Mouse (Mus musculus) v-Abl transformed pro-B cells (cell line): Measurements from ENCODE around the gene Tmem56.

Experiments used
- in situ Hi-C, 2 experiments: fragments of 400-800 bp; cut with MboI; formaldehyde crosslinking; loops; one replicate each; pipeline ENCODE4 v1.15.1; 2025; ENCODE audit not compliant: unreplicated experiment in 2 of 2

The Tmem56 gene

DNA sequence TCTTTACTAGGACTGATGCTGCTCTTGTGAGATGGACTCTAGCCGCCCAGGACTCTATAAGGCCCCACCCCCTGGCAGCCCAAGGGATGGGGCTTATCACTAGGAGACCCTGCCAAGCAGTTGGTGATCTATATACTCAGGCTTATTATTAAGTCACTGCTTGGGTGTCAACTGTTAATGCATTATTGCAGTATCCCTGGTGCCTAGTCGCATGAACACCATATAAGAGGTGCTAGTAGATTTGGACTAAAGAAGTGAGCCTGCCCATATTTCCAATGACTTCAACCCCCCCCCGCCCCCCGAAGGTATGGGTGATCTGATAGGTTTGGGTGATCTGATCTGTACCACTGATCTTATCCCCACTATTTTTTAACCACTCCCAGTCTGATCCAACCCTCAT, at the start of gene Tmem56:
Gene Tmem56 (minus strand): TSS at position 101 of the 400 bp plus-strand sequence.
- in situ Hi-C loops, result loop anchor here in 1 of 2 experiments (25.0 kb wide), 1 partner anchor 954 kb away; the partner anchor contains the start of gene Gclm

DNA sequence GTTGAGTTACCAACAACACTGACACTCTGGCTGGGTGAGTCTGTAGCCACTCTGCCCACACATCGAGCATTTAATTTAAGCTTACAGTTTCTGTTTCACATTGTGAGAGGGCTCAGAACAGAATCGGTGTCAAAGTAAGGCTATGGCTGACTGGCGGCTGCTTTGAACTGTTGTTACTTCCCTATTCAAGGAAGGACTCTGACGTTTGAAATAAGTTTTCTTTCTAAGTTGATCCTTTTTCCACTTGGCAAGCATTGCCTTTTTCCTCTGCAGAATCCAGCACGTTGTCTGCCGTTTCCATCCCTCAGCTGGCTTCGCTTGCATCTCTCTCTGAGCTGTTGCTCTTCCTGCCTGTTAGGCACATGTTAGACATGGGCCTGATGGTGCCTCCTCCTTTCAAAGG, 47.3 kb upstream of the Tmem56 start:
- in situ Hi-C loops, result loop anchor here in 1 of 2 experiments (5.0 kb wide), 1 partner anchor 42 kb away; no protein-coding TSS in a partner anchor

- in situ Hi-C loops, result loop anchor here in 1 of 2 experiments (5.0 kb wide), 1 partner anchor 43 kb away; no protein-coding TSS in a partner anchor
Observed at GRCm38 (mm10) chr3:121329647-121330046, 46.7 kb upstream of the Tmem56 start.

GRCm38 (mm10) chr3:121327406-121327805, 44.5 kb upstream of the Tmem56 start:
- in situ Hi-C loops, result no loop called here

DNA sequence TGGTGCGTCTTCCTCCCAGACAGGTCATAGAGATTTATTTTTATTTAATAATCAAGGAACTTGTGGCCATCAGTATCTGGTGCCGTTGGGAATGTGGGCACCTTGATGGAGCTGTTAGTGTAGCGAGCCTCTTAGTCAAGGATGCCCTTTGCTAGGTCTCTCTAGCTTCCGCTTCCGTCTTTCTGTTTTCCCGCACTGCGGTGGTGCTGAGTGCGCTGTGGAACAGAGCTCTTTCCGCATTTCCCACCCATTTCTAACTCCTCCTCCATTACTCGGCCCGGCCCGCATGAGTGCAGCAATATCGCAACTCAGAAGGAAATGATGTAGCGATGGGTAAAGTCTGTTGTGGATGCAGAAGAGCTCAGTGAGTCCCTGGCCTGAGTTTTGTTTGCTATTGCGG, 40.5 kb upstream of the Tmem56 start:
- in situ Hi-C loops, result loop anchor here in 1 of 2 experiments (25.0 kb wide), 1 partner anchor 789 kb away; no protein-coding TSS in a partner anchor

DNA sequence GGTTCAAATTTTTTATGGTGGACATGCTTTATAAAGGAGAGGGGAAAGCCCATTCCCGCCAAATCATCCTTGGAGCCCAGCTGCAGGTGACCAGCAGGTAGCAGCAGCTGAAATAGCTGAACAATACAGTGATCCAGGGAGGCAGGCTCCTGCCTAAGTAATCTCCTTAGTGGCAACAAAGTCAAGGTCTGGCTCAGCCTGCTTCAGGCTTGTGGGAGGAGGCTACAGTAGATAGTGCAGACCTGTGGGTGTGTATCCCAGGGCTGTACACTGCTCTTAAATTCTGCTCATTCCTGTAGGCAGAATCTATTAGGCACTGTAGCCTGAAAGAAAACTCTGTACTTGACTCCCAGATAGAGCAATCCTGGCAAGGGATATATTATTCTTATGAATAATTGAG, 38.0 kb upstream of the Tmem56 start:
- in situ Hi-C loops, result loop anchor here in 1 of 2 experiments (25.0 kb wide), 1 partner anchor 791 kb away; no protein-coding TSS in a partner anchor

DNA sequence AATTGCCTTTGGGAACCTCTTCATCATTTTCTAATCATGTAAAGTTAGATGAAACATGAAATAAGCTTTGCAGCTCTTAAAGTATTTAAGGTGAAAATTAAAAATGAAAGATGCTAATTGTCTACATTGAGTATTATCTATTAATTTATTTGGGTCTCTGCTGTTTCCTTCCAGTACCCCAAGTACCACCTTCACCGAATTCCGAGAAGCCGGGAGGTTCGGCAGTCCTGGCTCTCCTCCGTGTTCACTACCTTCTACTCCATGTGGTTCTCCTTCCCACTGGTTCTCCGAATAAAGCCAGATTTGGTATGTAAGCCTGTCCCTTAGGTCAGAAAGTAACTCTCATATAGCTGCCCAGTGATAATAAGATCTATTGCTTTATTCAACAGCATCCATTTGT, 37.0 kb upstream of the Tmem56 start:
- in situ Hi-C loops, result loop anchor here (5.0 to 25.0 kb wide), 3 partner anchors 112 to 792 kb away; no protein-coding TSS in a partner anchor

- in situ Hi-C loops, result loop anchor here (5.0 to 25.0 kb wide), 3 partner anchors 117 to 797 kb away; no protein-coding TSS in a partner anchor
Observed at GRCm38 (mm10) chr3:121315498-121315897, 32.6 kb upstream of the Tmem56 start.

GRCm38 (mm10) chr3:121314149-121314548, 31.3 kb upstream of the Tmem56 start:
- in situ Hi-C loops, result loop anchor here (5.0 to 25.0 kb wide), 2 partner anchors 423 to 798 kb away; no protein-coding TSS in a partner anchor

GRCm38 (mm10) chr3:121312979-121313378, 30.1 kb upstream of the Tmem56 start:
- in situ Hi-C loops, result loop anchor here (5.0 to 25.0 kb wide), 2 partner anchors 424 to 799 kb away; no protein-coding TSS in a partner anchor

DNA sequence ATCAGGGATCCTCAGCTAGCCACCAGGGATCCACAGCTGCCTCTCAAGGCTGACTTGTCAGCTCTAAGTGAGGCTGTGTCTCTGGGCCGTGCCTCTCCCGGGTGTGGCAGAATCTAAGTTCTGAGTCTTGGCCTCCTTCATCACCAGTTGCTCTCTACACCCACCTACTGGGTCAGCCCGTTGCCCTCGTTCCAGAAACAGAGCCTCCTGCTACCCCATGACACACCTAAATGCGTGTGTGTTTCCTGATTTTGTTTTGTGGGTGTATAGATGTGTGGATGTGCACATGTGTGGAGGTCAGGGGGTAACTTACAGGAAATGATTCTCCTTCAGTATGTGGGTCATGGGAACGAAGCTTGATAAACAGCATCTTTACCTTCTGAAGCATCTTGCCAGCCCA, 29.5 kb upstream of the Tmem56 start:
- in situ Hi-C loops, result loop anchor here (5.0 to 25.0 kb wide), 2 partner anchors 425 to 800 kb away; no protein-coding TSS in a partner anchor

GRCm38 (mm10) chr3:121309896-121310714, 27.2 kb upstream of the Tmem56 start:
- in situ Hi-C loops, result loop anchor here (5.0 to 25.0 kb wide), 5 partner anchors 192 to 802 kb away; no protein-coding TSS in a partner anchor

DNA sequence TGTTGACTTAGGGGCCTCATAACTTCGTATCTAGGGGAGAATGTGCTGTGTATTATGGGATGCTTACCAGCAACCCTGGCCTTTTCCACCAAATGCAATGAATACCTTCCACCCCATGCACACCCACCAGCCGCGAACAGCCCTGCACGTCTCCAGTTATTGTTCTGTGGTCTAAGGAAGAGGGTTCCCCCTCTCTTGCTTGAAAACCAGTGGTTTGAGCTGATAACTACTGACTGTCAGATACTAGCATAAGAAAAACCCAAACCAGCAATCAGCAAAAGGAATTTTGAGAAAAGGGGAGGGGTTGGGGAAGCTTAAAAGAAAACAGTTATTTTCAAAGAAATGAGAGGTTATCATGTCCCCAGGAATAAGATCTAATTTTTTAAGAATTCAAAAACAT, 26.5 kb upstream of the Tmem56 start:
- in situ Hi-C loops, result loop anchor here (5.0 to 25.0 kb wide), 5 partner anchors 193 to 803 kb away; no protein-coding TSS in a partner anchor

- in situ Hi-C loops, result loop anchor here (5.0 to 25.0 kb wide), 5 partner anchors 193 to 803 kb away; no protein-coding TSS in a partner anchor
Observed at GRCm38 (mm10) chr3:121308935-121309334, 26.0 kb upstream of the Tmem56 start.

- in situ Hi-C loops, result loop anchor here (5.0 to 25.0 kb wide), 5 partner anchors 195 to 805 kb away; no protein-coding TSS in a partner anchor
Observed at GRCm38 (mm10) chr3:121307532-121308234, 24.8 kb upstream of the Tmem56 start.

DNA sequence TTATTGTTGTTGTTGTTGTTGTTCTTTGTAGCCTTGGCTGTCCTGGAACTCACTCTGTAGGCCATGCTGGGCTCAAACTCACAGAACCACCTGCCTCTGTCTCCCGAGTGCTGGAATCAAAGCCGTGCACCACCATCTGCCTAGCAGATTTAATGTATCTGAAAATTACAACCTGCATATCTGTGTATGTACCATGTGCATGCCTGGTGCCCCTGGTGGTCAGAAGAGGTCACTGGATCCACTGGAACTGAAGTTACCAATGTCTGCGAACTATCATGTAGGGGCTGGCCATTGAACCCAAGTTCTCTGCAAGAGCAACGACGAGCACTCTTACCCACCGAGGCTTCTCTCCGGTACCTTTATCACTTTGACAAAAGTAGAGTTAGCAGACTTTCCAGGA, 23.7 kb upstream of the Tmem56 start:
- in situ Hi-C loops, result loop anchor here (5.0 to 25.0 kb wide), 5 partner anchors 196 to 806 kb away; no protein-coding TSS in a partner anchor

DNA sequence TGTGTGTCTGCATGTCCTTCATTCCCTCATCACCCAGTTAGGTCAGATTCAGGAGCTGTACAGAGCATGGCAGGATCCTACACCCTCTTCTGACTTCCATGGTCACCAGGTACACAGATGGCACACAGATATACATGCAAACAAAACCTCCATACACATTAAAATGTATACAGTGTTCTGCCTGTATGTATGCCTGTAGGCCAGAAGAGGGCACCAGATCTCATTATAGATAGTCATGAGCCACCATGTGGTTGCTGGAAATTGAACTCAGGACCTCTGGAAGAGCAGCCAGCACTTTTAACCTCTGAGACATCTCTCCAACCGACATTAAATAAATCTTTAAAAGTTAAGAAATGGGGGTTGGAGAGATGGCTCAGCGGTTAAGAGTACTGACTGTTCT, 11.3 kb upstream of the Tmem56 start:
- in situ Hi-C loops, result loop anchor here (5.0 to 25.0 kb wide), 3 partner anchors 122 to 943 kb away; partner anchors contain the start of genes Gclm (in 1 of the 2) and Rwdd3 (in 1 of the 2)

DNA sequence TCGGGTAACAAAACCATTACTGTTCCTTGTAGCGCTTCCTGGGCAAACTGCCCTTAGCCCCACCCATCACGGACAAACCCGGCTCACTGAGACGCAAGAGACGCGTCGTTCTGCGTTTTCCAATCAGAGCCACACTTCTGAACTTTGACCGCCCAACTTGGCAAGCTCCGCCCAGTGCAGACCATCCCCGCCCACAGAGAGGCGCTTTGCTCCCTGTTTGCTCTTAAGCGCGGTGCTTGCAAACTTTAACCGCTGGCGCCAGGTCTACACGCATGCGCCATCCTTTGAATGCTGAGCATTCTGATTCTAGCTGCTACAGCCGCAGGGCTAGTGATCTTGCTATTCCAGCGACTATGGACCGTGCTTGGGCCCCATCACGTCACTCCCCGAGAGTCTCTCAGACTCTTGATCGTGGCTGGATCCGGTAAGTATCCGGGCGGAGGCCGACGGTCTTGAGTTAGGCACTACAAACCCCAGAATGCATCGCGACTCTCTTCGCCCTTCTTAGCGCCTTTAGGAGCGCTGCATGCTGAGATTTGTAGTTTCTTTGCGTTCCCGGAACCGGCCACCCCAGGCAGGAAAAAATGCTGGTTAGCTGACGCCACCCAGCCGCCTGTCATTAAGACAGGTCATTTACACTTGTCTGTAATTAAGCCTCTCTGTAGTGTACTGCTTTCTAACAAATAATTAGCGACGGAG, 8.8 kb upstream of the Tmem56 start, which contains the start of gene Alg14:
Gene Alg14 (plus strand): TSS at position 214 of the 699 bp plus-strand sequence.
- in situ Hi-C loops, result loop anchor here (5.0 to 25.0 kb wide), 3 partner anchors 119 to 946 kb away; partner anchors contain the start of genes Gclm (in 1 of the 2) and Rwdd3 (in 1 of the 2)

DNA sequence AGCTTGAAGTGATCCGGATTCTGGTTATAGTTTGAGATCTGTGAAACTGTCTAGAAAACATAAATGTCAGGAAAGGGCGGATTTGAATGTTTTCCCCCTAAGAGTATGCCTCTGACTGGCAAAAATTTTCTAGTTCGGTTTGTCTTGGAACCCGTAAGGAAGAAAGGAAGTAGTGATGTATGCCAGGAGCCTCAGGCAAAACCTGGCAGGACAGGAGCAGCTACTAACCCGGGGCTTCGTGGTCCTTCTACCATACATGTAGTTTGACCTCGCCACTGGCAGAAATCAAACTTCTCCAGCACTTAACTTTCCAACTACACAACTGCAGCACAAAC, 8.3 kb upstream of the Tmem56 start:
- in situ Hi-C loops, result loop anchor here (5.0 to 25.0 kb wide), 3 partner anchors 119 to 946 kb away; partner anchors contain the start of genes Gclm (in 1 of the 2) and Rwdd3 (in 1 of the 2)
